Mouse (Mus musculus) retina, adult 2 months (tissue): ENCODE results near the gene Ifnk.

ENCODE experiments used
- DNase-seq: peaks from one replicate; pipeline ENCODE4 v3.0.0-alpha.2; 2012; ENCODE audit warnings: low read depth, low spot score

Ifnk gene

DNA sequence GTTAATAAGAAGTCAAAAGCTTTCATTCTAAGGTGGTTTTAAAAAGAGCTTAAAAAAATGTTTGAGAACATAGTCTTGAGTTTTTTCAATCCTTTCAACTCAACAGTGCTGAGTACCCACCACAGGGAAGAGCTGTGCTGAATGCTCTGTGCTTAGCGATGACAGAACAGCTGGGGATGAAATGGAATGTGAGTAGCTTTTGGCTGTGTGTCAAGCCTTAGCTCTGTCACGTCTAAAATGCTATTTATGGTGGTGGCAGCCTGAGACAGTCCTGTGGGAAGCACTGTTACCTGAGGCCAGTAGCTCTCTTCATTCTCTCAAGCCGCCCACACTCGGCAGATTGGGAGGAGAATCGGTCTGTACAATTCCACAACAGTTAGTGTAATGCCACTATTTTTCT, 37.9 kb downstream of the Ifnk start:
- DNase-seq: no peak

DNA sequence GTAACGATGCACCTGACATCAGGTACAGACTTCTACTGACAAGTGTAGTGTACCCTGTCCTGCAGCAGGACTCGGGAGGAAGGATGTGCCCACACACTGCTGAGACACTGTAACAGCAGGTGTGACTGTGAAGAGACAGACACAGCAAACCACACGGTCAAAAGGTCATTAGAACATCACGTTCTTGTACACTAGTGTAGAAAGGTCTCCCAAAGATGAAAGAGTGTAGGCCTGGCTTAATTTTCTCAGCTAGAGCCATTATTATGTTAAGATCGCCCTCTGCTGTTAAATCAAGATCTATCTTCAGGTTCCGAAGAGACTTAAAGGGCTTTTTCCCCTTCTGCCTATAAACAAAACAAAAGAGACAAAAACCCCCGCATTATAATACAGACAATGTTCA, 40.9 kb downstream of the Ifnk start:
- no peak for DNase-seq

DNA sequence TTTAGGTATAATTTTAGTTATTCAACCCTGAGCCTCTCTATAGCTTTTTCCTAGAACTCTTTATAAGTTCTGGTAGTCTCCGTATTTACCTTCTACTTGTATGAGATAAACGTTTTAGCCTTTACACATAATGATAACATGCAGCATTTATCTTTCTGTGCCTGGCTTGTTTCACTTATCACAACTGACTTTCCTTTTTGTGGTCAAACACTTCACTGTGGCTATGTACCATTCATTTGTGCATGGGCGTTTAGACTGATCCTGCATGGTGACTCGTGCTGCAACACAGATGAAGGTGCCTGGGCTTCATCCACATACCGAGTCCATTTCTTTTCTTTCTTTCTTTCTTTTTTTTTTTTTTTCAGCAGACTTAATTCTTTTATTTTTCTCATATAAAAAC, 49.8 kb downstream of the Ifnk start:
- no peak for DNase-seq
